Mouse (Mus musculus) CH12.LX (cell line): ENCODE results near the gene Cdh13. TPM values are rescaled to one million over a fixed set of nuclear protein-coding genes. Genes with fewer than 3 reads are reported as not detected.

Experiments used
- DNase-seq: peaks from one replicate; pipeline ENCODE4 v3.0.0-alpha.2; 2013; ENCODE audit errors: extremely low read depth
- H3K27ac ChIP-seq: 2 replicates; pipeline ENCODE4 v1.5.1; 2012; ENCODE audit warnings: low read depth, mild to moderate bottlenecking, control low read depth, moderate library complexity; ENCODE audit not compliant: insufficient read depth
- H3K27me3 ChIP-seq: replicated peaks from 2 replicates; pipeline ENCODE3; 2012; ENCODE audit warnings: inconsistent platforms
- H3K36me3 ChIP-seq, 2 experiments: replicated peaks in 1 of 2; 2 replicates each; pipeline versions ENCODE3 to v1.6.1; 2012; ENCODE audit warnings: inconsistent platforms in 1 of 2, low read length in 1 of 2, mild to moderate bottlenecking in 1 of 2, mixed read lengths in 1 of 2, moderate library complexity in 1 of 2; ENCODE audit not compliant: control insufficient read depth in 1 of 2, insufficient read depth in 1 of 2
- H3K4me1 ChIP-seq, 2 experiments: 2 replicates each; pipeline ENCODE4 v1.6.1; 2012; ENCODE audit warnings: inconsistent platforms in 1 of 2, moderate library complexity in 1 of 2; ENCODE audit not compliant: insufficient read depth in 2 of 2, control insufficient read depth in 1 of 2
- H3K4me2 ChIP-seq: 2 replicates; pipeline ENCODE4 v1.6.1; 2012; ENCODE audit warnings: low read depth, mild to moderate bottlenecking, control low read depth; ENCODE audit not compliant: poor library complexity, insufficient read depth, severe bottlenecking
- H3K4me3 ChIP-seq, 3 experiments: fragments of 150-350 bp in 1 of 3; sonication (generic) in 1 of 3; replicated peaks in 1 of 3; 2 replicates each; pipeline versions ENCODE3 to v1.5.1; 2011 to 2012; ENCODE audit warnings: low read depth in 2 of 3, low read length in 2 of 3, mild to moderate bottlenecking in 2 of 3, moderate library complexity in 2 of 3, control low read depth in 1 of 3, improper control_type of control experiment in 1 of 3, inconsistent platforms in 1 of 3, mixed read lengths in 1 of 3; ENCODE audit not compliant: poor library complexity in 1 of 3
- H3K79me2 ChIP-seq: replicated peaks from 2 replicates; pipeline ENCODE4 v1.6.1; 2012; ENCODE audit warnings: mild to moderate bottlenecking, moderate library complexity; ENCODE audit not compliant: control insufficient read depth, poor library complexity, insufficient read depth, severe bottlenecking; ENCODE audit errors: extremely low read depth
- H3K9ac ChIP-seq: 2 replicates; pipeline ENCODE4 v1.6.1; 2012; ENCODE audit warnings: low read depth, mild to moderate bottlenecking, control low read depth, moderate library complexity; ENCODE audit not compliant: insufficient read depth
- H3K9me3 ChIP-seq: replicated peaks from 2 replicates; pipeline ENCODE3; 2012; ENCODE audit warnings: low read length, inconsistent platforms, mixed read lengths
- CHD1 ChIP-seq: IDR thresholded peaks from 2 replicates; pipeline ENCODE4 v1.6.1; 2012; ENCODE audit warnings: low read depth, low read length, improper control_type of control experiment, inconsistent platforms
- CTCF ChIP-seq, 2 experiments: IDR thresholded peaks in 1 of 2; conservative IDR thresholded peaks in 1 of 2; 2 replicates each; pipeline ENCODE4 v1.5.1; 2011 to 2012; ENCODE audit warnings: low read depth in 2 of 2, low read length in 2 of 2, improper control_type of control experiment in 1 of 2, inconsistent platforms in 1 of 2, mild to moderate bottlenecking in 1 of 2, moderate library complexity in 1 of 2
- ELF1 ChIP-seq: IDR thresholded peaks from 2 replicates; pipeline ENCODE4 v1.6.1; 2014; ENCODE audit warnings: low read depth, mild to moderate bottlenecking, inconsistent platforms, low read length, improper control_type of control experiment
- EP300 ChIP-seq: IDR thresholded peaks from 2 replicates; pipeline ENCODE4 v1.6.1; 2011; ENCODE audit warnings: low read length, improper control_type of control experiment
- ETS1 ChIP-seq: conservative IDR thresholded peaks from 2 replicates; pipeline ENCODE4 v1.6.1; 2012; ENCODE audit warnings: low read depth, mild to moderate bottlenecking, inconsistent platforms, low read length, improper control_type of control experiment, moderate library complexity
- JUN ChIP-seq: IDR thresholded peaks from 2 replicates; pipeline ENCODE4 v1.6.1; 2011; ENCODE audit warnings: low read depth, mild to moderate bottlenecking, low read length, improper control_type of control experiment, moderate library complexity; ENCODE audit not compliant: insufficient read depth
- KAT2A ChIP-seq: IDR thresholded peaks from 2 replicates; pipeline ENCODE4 v1.6.1; 2012; ENCODE audit warnings: low read length, improper control_type of control experiment, inconsistent platforms; ENCODE audit not compliant: insufficient replicate concordance
- MAFK ChIP-seq: IDR thresholded peaks from 2 replicates; pipeline ENCODE4 v1.6.1; 2011; ENCODE audit warnings: low read length, improper control_type of control experiment; ENCODE audit not compliant: insufficient replicate concordance
- MAX ChIP-seq: IDR thresholded peaks from 2 replicates; pipeline ENCODE4 v1.6.1; 2011; ENCODE audit warnings: low read length, improper control_type of control experiment
- MAZ ChIP-seq: IDR thresholded peaks from 2 replicates; pipeline ENCODE4 v1.6.1; 2012; ENCODE audit warnings: low read depth, mild to moderate bottlenecking, inconsistent platforms, low read length, improper control_type of control experiment, moderate library complexity
- MEF2A ChIP-seq: IDR thresholded peaks from 2 replicates; pipeline ENCODE4 v1.6.1; 2014; ENCODE audit warnings: low read depth, mild to moderate bottlenecking, inconsistent platforms, low read length, improper control_type of control experiment, borderline replicate concordance
- MXI1 ChIP-seq: IDR thresholded peaks from 2 replicates; pipeline ENCODE4 v1.6.1; 2011; ENCODE audit warnings: mild to moderate bottlenecking, low read depth, low read length, improper control_type of control experiment
- NELFE ChIP-seq: IDR thresholded peaks from 2 replicates; pipeline ENCODE4 v1.6.1; 2011; ENCODE audit warnings: low read depth, low read length, improper control_type of control experiment
- NRF1 ChIP-seq: IDR thresholded peaks from 2 replicates; pipeline ENCODE4 v1.6.1; 2014; ENCODE audit warnings: low read depth, mild to moderate bottlenecking, inconsistent platforms, low read length, improper control_type of control experiment, moderate library complexity
- POLR2A ChIP-seq: IDR thresholded peaks from 2 replicates; pipeline ENCODE4 v1.6.1; 2011; ENCODE audit warnings: low read depth, mild to moderate bottlenecking, improper control_type of control experiment, low read length
- RAD21 ChIP-seq: IDR thresholded peaks from 2 replicates; pipeline ENCODE4 v1.6.1; 2011; ENCODE audit warnings: low read depth, mild to moderate bottlenecking, low read length, improper control_type of control experiment, moderate library complexity
- SMC3 ChIP-seq: IDR thresholded peaks from 2 replicates; pipeline ENCODE4 v1.6.1; 2011; ENCODE audit warnings: low read depth, low read length, improper control_type of control experiment
- TBP ChIP-seq: conservative IDR thresholded peaks from 2 replicates; pipeline ENCODE4 v1.6.1; 2011; ENCODE audit warnings: low read depth, low read length, improper control_type of control experiment
- TCF12 ChIP-seq: IDR thresholded peaks from 2 replicates; pipeline ENCODE4 v1.6.1; 2014; ENCODE audit warnings: low read depth, mild to moderate bottlenecking, inconsistent platforms, low read length, improper control_type of control experiment
- USF2 ChIP-seq: conservative IDR thresholded peaks from 2 replicates; pipeline ENCODE4 v1.6.1; 2011; ENCODE audit warnings: low read depth, low read length, improper control_type of control experiment
- ZNF384 ChIP-seq: IDR thresholded peaks from 2 replicates; pipeline ENCODE4 v1.6.1; 2012; ENCODE audit warnings: low read depth, low read length, improper control_type of control experiment, inconsistent platforms
- dilution Hi-C: fragments of 300-500 bp; cut with MboI; formaldehyde crosslinking; loops from 2 replicates; pipeline ENCODE4 v1.14.3; 2020; ENCODE audit warnings: low sequenced_read_pairs; ENCODE audit not compliant: extremely low pct_unique_long_range_greater_than_20kb, extremely low pct_ligation_motif_present
- in situ Hi-C: fragments of 300-500 bp; cut with MboI; formaldehyde crosslinking; loops from 3 replicates; pipeline ENCODE4 v1.14.3; 2019; ENCODE audit warnings: low sequenced_read_pairs, low pct_ligation_motif_present, low pct_unique_long_range_greater_than_20kb, mixed read lengths
- polyA plus RNA-seq: library from polyadenylated mRNA; unstranded; fragments of >175 nt; gene quantifications from 2 replicates; pipeline ENCODE4 v1.2.1, GENCODE M21; 2012; ENCODE audit warnings: low read depth; ENCODE audit not compliant: insufficient read length
- total RNA-seq, 2 experiments: library from RNA; depleted of rRNA; stranded (reverse); fragments of 300-350 nt in 1 of 2; fragments of >200 nt in 1 of 2; gene quantifications; 2 replicates each; pipeline ENCODE4 v1.2.3; 2012 to 2014

Cdh13 gene
- total and polyA plus RNA-seq, 3 experiments = not detected

DNA sequence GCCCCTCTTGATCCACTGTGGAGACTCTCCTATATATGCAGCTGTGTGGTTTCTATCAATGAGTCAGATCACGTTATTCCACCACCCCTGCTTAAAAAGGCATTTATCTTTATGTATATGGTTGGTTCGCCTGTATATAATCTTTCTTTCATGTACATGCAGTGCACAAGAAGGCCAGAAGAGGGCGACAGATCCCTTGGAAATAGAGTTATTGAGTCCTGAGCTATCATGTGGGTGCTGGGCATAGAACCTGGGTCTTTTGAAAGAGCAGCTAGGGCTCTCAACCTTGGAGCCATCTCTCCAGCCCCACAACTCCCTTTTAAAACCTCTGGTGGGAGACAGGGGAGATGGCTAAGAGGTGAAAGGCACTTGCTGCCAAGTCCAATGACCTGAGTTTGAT is 1027.9 kb downstream of the Cdh13 start:
- dilution Hi-C loops (no loop called here), in situ Hi-C loops (no loop called here)
- no peaks in the 10 kb centered on the region for H3K36me3 ChIP-seq
- peak; percentile 38 for DNase-seq
- peaks cover 10% of the 10 kb centered on the region for H3K9me3 ChIP-seq
- TF ChIP-seq RAD21 (peak; percentile 46), CTCF (conservative IDR thresholded peaks at IDR 0.05 in 1 of 2, IDR thresholded peaks at IDR 0.05 in 1 of 2; ENCODE audit: low read depth in 2 of 2, low read length in 2 of 2) (peak; percentile 53 to 56), MXI1 (no peak), MEF2A (no peak), CHD1 (no peak), EP300 (no peak), MAFK (no peak), SMC3 (peak; percentile 41), NRF1 (no peak)
- peaks cover 41% of the 10 kb centered on the region for H3K27me3 ChIP-seq
- no peak overlapping the region for H3K9ac ChIP-seq
- no peak overlapping the region for H3K4me2 ChIP-seq
- H3K4me3 ChIP-seq = no peak overlapping the region
- no peak overlapping the region for H3K27ac ChIP-seq
- peaks cover 0 to 3% of the 10 kb centered on the region in 2 experiments; a peak in 1 of 4 replicates for H3K4me1 ChIP-seq
- H3K79me2 ChIP-seq = no peaks in the 10 kb centered on the region

DNA sequence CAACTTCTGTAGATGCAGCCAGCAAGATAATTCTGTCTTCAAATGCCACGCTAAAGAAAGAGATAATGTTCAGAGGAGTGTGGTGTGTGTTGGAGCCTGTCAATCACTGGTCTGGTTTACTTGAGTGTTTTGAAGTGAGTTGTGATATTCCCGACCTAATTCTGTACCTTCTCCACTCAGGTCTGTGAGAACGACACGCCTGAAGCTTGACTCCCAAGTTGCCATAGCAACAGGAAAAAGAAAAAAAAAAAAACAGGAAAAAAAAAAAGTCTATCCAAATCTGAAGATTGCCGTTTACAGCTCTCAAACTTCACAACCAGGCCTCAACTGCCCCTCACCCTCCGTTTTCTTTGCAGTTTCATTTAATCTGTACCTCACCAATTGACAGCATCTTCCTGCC is 1039.7 kb downstream of the Cdh13 start:
- no peak overlapping the region for H3K4me2 ChIP-seq
- H3K79me2 ChIP-seq = no peaks in the 10 kb centered on the region
- no peak overlapping the region for H3K9ac ChIP-seq
- no peak overlapping the region for H3K4me3 ChIP-seq
- no peaks in the 10 kb centered on the region for H3K4me1 ChIP-seq
- no peak overlapping the region for H3K27ac ChIP-seq
- dilution Hi-C loops (no loop called here), in situ Hi-C loops (no loop called here)
- no peak for DNase-seq
- peaks cover 64% of the 10 kb centered on the region for H3K27me3 ChIP-seq
- TF ChIP-seq RAD21 (no peak), ZNF384 (peak; percentile 17; the same call in 1 of the 2 replicates)
- H3K36me3 ChIP-seq = no peaks in the 10 kb centered on the region
- H3K9me3 ChIP-seq = no peaks in the 10 kb centered on the region

DNA sequence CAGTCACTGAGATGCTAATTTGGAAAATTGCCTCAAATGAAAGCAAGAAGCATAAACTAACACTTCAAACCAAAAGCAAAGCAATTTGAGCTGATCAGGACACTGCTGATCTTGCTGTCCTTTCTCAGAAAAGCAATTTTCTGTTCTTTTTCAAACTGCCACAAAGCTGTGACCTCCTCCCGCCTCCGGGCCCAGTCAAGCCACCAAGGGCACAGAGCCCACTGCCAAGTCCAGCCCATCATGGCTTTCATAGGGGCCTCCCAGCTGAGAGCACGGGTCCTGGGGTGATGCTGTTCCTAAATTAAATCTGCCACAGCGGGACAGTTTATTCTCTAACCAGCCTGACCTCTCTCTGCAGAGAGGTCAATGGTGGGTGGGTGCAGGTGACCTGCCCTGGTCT is 1056.0 kb downstream of the Cdh13 start:
- Histone ChIP-seq H3K27ac (no peak overlapping the region), H3K79me2 (peaks cover 2% of the 10 kb centered on the region), H3K36me3 (no peaks in the 10 kb centered on the region), H3K9ac (no peak overlapping the region), H3K4me2 (no peak overlapping the region), H3K4me3 (no peak overlapping the region), H3K9me3 (no peaks in the 10 kb centered on the region), H3K27me3 (no peaks in the 10 kb centered on the region), H3K4me1 (peaks cover 0 to 17% of the 10 kb centered on the region in 2 experiments; a peak in 2 of 4 replicates)
- no peak for DNase-seq
- dilution Hi-C loops = no loop called here
- in situ Hi-C loops = no loop called here
- TF ChIP-seq TBP (no peak), TCF12 (no peak), MXI1 (no peak), USF2 (no peak), NRF1 (no peak), JUN (no peak), MAFK (no peak), POLR2A (no peak), NELFE (no peak), KAT2A (no peak), ETS1 (no peak), EP300 (no peak), ELF1 (no peak), MAX (no peak), SMC3 (no peak), MAZ (no peak)
- TF ChIP-seq, all 38 proteins: peak for 0
